Mouse (Mus musculus): ENCODE measurements around the gene Ptprm. TPM values are rescaled to one million over a fixed set of nuclear protein-coding genes. Genes with fewer than 3 reads are reported as not detected.

Gene Ptprm
- polyA plus RNA-seq, 1 experiment from 2014 or later = 11.2 TPM

GRCm38 (mm10) chr17:66755191-66755654 is 599.0 kb downstream of the Ptprm start:
- peak; percentile 29; the same call in 1 of the 2 replicates for ATAC-seq
- no peak overlapping the region for H3K9ac ChIP-seq
- H3K27ac ChIP-seq = 0 out of 2 replicates have a peak overlapping the region, but pooled peaks have one; percentile 32

GRCm38 (mm10) chr17:66754208-66754865 is 599.9 kb downstream of the Ptprm start:
- 0 out of 2 replicates have a peak, but pooled peaks have one; percentile 18 for ATAC-seq
- Histone ChIP-seq H3K9me3 (no peaks in the 10 kb centered on the region), H3K27ac (no peak overlapping the region), H3K27me3 (replicated peaks) (no peaks in the 10 kb centered on the region), H3K4me1 (replicated peaks) (peaks cover 20% of the 10 kb centered on the region; the same call in 1 of the 2 replicates), H3K36me3 (no peaks in the 10 kb centered on the region), H3K9ac (no peak overlapping the region), H3K4me2 (replicated peaks) (no peak overlapping the region), H3K4me3 (replicated peaks) (no peak overlapping the region)
- 61% methylated on average over 9 of the region's 9 CpGs for WGBS

More at GRCm38 (mm10) chr17:66755191-66755654, 599.0 kb downstream of the Ptprm start:
- H3K4me2 ChIP-seq (replicated peaks) = no peak overlapping the region; the same call in 1 of the 2 replicates
- H3K36me3 ChIP-seq = no peaks in the 10 kb centered on the region
- H3K9me3 ChIP-seq = no peaks in the 10 kb centered on the region
- H3K4me1 ChIP-seq (replicated peaks) = peaks cover 20% of the 10 kb centered on the region; the same call in 1 of the 2 replicates
- WGBS = 38% methylated on average over 3 of the region's 3 CpGs
- H3K4me3 ChIP-seq (replicated peaks) = no peak overlapping the region
- H3K27me3 ChIP-seq (replicated peaks) = no peaks in the 10 kb centered on the region

- Histone ChIP-seq H3K4me3 (replicated peaks) (no peak overlapping the region), H3K27me3 (replicated peaks) (no peaks in the 10 kb centered on the region), H3K9me3 (no peaks in the 10 kb centered on the region), H3K36me3 (no peaks in the 10 kb centered on the region), H3K9ac (no peak overlapping the region), H3K4me1 (replicated peaks) (peaks cover 17% of the 10 kb centered on the region; the same call in 1 of the 2 replicates), H3K4me2 (replicated peaks) (no peak overlapping the region), H3K27ac (no peak overlapping the region)
- 81% methylated on average over 8 of the region's 8 CpGs for WGBS
- no peak for ATAC-seq
These were observed 602.5 kb downstream of the Ptprm start for GRCm38 (mm10) chr17:66751746-66752145.

- no peak for ATAC-seq
- peaks cover 11% of the 10 kb centered on the region; the same call in 1 of the 2 replicates for H3K4me1 ChIP-seq (replicated peaks)
- no peak overlapping the region for H3K4me3 ChIP-seq (replicated peaks)
- no peaks in the 10 kb centered on the region for H3K36me3 ChIP-seq
- H3K4me2 ChIP-seq (replicated peaks) = no peak overlapping the region
- no peaks in the 10 kb centered on the region for H3K9me3 ChIP-seq
- H3K9ac ChIP-seq = no peak overlapping the region
- no peaks in the 10 kb centered on the region for H3K27me3 ChIP-seq (replicated peaks)
- WGBS = 76% methylated on average over 4 of the region's 4 CpGs
- H3K27ac ChIP-seq = no peak overlapping the region
These were observed 603.6 kb downstream of the Ptprm start for GRCm38 (mm10) chr17:66750481-66751206.

- H3K27me3 ChIP-seq (replicated peaks) = no peaks in the 10 kb centered on the region
- WGBS = 87% methylated on average over 7 of the region's 7 CpGs
- H3K9me3 ChIP-seq = no peaks in the 10 kb centered on the region
- no peaks in the 10 kb centered on the region for H3K36me3 ChIP-seq
- H3K4me2 ChIP-seq (replicated peaks) = no peak overlapping the region
- H3K9ac ChIP-seq = no peak overlapping the region
- no peak for ATAC-seq
- peaks cover 7% of the 10 kb centered on the region; the same call in 1 of the 2 replicates for H3K4me1 ChIP-seq (replicated peaks)
- no peak overlapping the region for H3K27ac ChIP-seq
- no peak overlapping the region for H3K4me3 ChIP-seq (replicated peaks)
These were observed 604.3 kb downstream of the Ptprm start for GRCm38 (mm10) chr17:66749976-66750375.

- no peak overlapping the region for H3K27ac ChIP-seq
- ATAC-seq = no peak
These were observed 607.8 kb downstream of the Ptprm start for GRCm38 (mm10) chr17:66746506-66746905.

GRCm38 (mm10) chr17:66743321-66743720 is 610.9 kb downstream of the Ptprm start:
- Histone ChIP-seq H3K4me3 (replicated peaks) (no peak overlapping the region), H3K9ac (no peak overlapping the region), H3K4me1 (replicated peaks) (no peaks in the 10 kb centered on the region), H3K4me2 (replicated peaks) (no peak overlapping the region), H3K27me3 (replicated peaks) (no peaks in the 10 kb centered on the region), H3K36me3 (no peaks in the 10 kb centered on the region), H3K9me3 (no peaks in the 10 kb centered on the region), H3K27ac (no peak overlapping the region)
- WGBS = 66% methylated on average over 7 of the region's 7 CpGs
- ATAC-seq = no peak

More at GRCm38 (mm10) chr17:66746506-66746905, 607.8 kb downstream of the Ptprm start:
- H3K4me2 ChIP-seq (replicated peaks) = no peak overlapping the region
- H3K27me3 ChIP-seq (replicated peaks) = no peaks in the 10 kb centered on the region
- no peaks in the 10 kb centered on the region for H3K36me3 ChIP-seq
- WGBS = 89% methylated on average over 8 of the region's 8 CpGs
- H3K4me1 ChIP-seq (replicated peaks) = no peaks in the 10 kb centered on the region
- H3K4me3 ChIP-seq (replicated peaks) = no peak overlapping the region
- no peak overlapping the region for H3K9ac ChIP-seq
- no peaks in the 10 kb centered on the region for H3K9me3 ChIP-seq

GRCm38 (mm10) chr17:66738779-66739345 is 615.4 kb downstream of the Ptprm start:
- H3K4me3 ChIP-seq (replicated peaks) = no peak overlapping the region
- H3K9me3 ChIP-seq = no peaks in the 10 kb centered on the region
- H3K27me3 ChIP-seq (replicated peaks) = no peaks in the 10 kb centered on the region
- no peaks in the 10 kb centered on the region for H3K36me3 ChIP-seq
- H3K4me1 ChIP-seq (replicated peaks) = no peaks in the 10 kb centered on the region
- no peak overlapping the region for H3K27ac ChIP-seq
- no peak overlapping the region for H3K9ac ChIP-seq
- H3K4me2 ChIP-seq (replicated peaks) = no peak overlapping the region
- 0 out of 2 replicates have a peak, but pooled peaks have one; percentile 17 for ATAC-seq
- 55% methylated on average over 8 of the region's 8 CpGs for WGBS

GRCm38 (mm10) chr17:66738331-66738730 is 615.9 kb downstream of the Ptprm start:
- Histone ChIP-seq H3K27ac (no peak overlapping the region), H3K27me3 (replicated peaks) (no peaks in the 10 kb centered on the region), H3K4me3 (replicated peaks) (no peak overlapping the region), H3K36me3 (no peaks in the 10 kb centered on the region), H3K4me1 (replicated peaks) (no peaks in the 10 kb centered on the region), H3K9me3 (no peaks in the 10 kb centered on the region), H3K9ac (no peak overlapping the region), H3K4me2 (replicated peaks) (no peak overlapping the region)
- 76% methylated on average over 6 of the region's 6 CpGs for WGBS
- ATAC-seq = no peak

- H3K36me3 ChIP-seq = no peaks in the 10 kb centered on the region
- WGBS = 54% methylated on average over 6 of the region's 6 CpGs
- H3K27ac ChIP-seq = no peak overlapping the region
These were observed 617.8 kb downstream of the Ptprm start for GRCm38 (mm10) chr17:66736450-66736849.

GRCm38 (mm10) chr17:66733541-66733940 is 620.7 kb downstream of the Ptprm start:
- Histone ChIP-seq H3K27ac (no peak overlapping the region), H3K4me1 (replicated peaks) (no peaks in the 10 kb centered on the region), H3K4me2 (replicated peaks) (no peak overlapping the region), H3K9me3 (no peaks in the 10 kb centered on the region), H3K27me3 (replicated peaks) (no peaks in the 10 kb centered on the region), H3K36me3 (no peaks in the 10 kb centered on the region), H3K4me3 (replicated peaks) (no peak overlapping the region), H3K9ac (no peak overlapping the region)
- 87% methylated on average over 12 of the region's 12 CpGs for WGBS
- no peak for ATAC-seq

More at GRCm38 (mm10) chr17:66736450-66736849, 617.8 kb downstream of the Ptprm start:
- no peak overlapping the region for H3K4me2 ChIP-seq (replicated peaks)
- no peaks in the 10 kb centered on the region for H3K9me3 ChIP-seq
- H3K9ac ChIP-seq = no peak overlapping the region
- no peaks in the 10 kb centered on the region for H3K27me3 ChIP-seq (replicated peaks)
- no peak overlapping the region for H3K4me3 ChIP-seq (replicated peaks)
- H3K4me1 ChIP-seq (replicated peaks) = no peaks in the 10 kb centered on the region
- ATAC-seq = no peak

GRCm38 (mm10) chr17:66729979-66730378 is 624.3 kb downstream of the Ptprm start:
- Histone ChIP-seq H3K9me3 (no peaks in the 10 kb centered on the region), H3K27me3 (replicated peaks) (no peaks in the 10 kb centered on the region), H3K4me1 (replicated peaks) (no peaks in the 10 kb centered on the region), H3K4me2 (replicated peaks) (no peak overlapping the region), H3K27ac (no peak overlapping the region), H3K4me3 (replicated peaks) (no peak overlapping the region), H3K36me3 (no peaks in the 10 kb centered on the region), H3K9ac (no peak overlapping the region)
- 69% methylated on average over 6 of the region's 6 CpGs for WGBS
- no peak for ATAC-seq

Data from intestine, embryonic 15.5 days (tissue).